Mouse (Mus musculus) embryonic fibroblast, embryonic 13.5 days (primary cell): ENCODE results near the gene Hif3a.

Experiments
- CTCF ChIP-seq: IDR thresholded peaks from 2 replicates; pipeline ENCODE4 v1.5.1; 2011; ENCODE audit warnings: mild to moderate bottlenecking, control low read depth, low read length, moderate library complexity, borderline replicate concordance; ENCODE audit not compliant: insufficient read depth
- POLR2A ChIP-seq: IDR thresholded peaks from 2 replicates; pipeline ENCODE4 v1.6.1; 2011; ENCODE audit warnings: low read depth, mild to moderate bottlenecking, control low read depth, low read length, moderate library complexity

GRCm38 (mm10) chr7:17054325-17054989 lies 7.8 kb downstream of the Hif3a start:
- TF ChIP-seq CTCF (no peak), POLR2A (no peak)
